Mouse (Mus musculus): ENCODE measurements around the gene Tmem40. TPM values are rescaled to one million over a fixed set of nuclear protein-coding genes. Genes with fewer than 3 reads are reported as not detected.

Tmem40 gene
- 0.53 and 0.93 TPM in 2 replicates for polyA plus RNA-seq (2012; rRNA removed)

DNA sequence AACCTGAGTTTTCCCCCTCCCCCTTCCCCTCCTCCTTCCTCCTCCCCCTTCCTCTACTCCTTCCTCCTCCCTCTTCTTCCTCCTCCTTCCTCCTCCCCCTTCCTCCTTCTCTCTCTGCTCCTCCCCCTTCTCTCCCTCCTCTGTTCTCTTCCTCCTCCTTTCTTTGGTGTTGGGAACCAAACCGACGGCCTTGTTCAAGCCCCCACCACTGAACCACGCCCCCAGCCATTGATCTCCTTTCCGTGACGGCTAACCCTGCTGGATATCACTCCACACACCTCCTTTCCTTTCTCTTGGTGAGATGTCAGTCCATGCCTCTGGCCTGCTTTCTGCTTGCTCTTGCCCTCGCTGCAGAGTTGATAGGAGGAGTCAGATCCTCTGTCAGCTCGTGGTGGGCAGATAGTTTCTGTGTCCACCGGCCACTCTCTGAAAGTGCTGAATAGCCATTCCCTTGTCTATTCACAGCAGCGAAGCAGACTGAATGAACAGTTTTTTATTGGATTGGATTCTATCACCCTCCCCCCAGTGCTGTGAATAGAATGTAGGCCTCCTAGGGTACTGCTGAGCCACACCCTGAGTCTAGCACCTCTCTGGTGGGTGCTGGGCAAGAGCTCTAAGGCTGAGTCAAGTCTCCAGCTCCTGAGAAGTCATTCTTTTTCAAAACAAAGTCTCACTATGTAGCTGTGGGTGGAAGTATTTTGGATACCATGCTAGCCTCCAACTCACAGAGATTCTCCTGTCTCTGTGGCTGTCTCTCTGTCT is at the start of gene Tmem40:
TSS of gene Tmem40 (minus strand) at position 416 of the 762 bp plus-strand sequence.
- H3K27ac ChIP-seq (ENCODE audit: control insufficient read depth, insufficient read depth, low read depth, low read length): no peak within 1 kb of the TSS
- no peaks in the 10 kb centered on the region for H3K36me3 ChIP-seq (ENCODE audit: control insufficient read depth, insufficient read depth, low read length)
- H3K27me3 ChIP-seq (ENCODE audit: control insufficient read depth, insufficient read depth, low read length): no peaks in the 10 kb centered on the region
- no peak for TF ChIP-seq POLR2A (IDR thresholded peaks at IDR 0.05; ENCODE audit: control insufficient read depth, low read depth, low read length)
- no peak for TF ChIP-seq CTCF (IDR thresholded peaks at IDR 0.05; ENCODE audit: control insufficient read depth, insufficient read depth, insufficient replicate concordance, low read depth, low read length)
- H3K4me1 ChIP-seq (ENCODE audit: control insufficient read depth, insufficient read depth, low read length): peaks cover 5% of the 10 kb centered on the region
- H3K4me3 ChIP-seq (ENCODE audit: control insufficient read depth, low read depth, low read length): no peak within 1 kb of the TSS

DNA sequence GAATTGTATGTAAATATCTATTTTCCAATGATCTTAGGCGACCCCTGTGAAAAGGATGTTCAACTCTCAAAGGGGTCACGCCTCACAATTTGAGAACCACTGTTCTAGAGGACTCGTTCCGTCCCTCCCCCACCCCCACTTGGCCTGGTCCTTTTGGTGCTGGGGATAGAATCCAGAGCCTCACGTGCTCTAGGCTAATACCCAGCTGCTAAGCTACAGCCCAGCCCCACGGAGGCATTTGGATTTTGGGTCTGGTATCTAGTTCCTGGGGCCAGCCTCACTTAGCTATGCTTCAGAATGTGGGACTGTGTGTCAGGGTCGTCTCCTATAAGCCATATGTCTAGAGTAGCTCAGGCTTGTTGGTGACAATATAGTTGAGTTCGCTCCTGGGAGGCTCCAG is 49.4 kb upstream of the Tmem40 start:
- Histone ChIP-seq H3K4me1 (ENCODE audit: control insufficient read depth, insufficient read depth, low read length) (peaks cover 2% of the 10 kb centered on the region), H3K27ac (ENCODE audit: control insufficient read depth, insufficient read depth, low read depth, low read length) (no peak overlapping the region), H3K36me3 (ENCODE audit: control insufficient read depth, insufficient read depth, low read length) (no peaks in the 10 kb centered on the region), H3K27me3 (ENCODE audit: control insufficient read depth, insufficient read depth, low read length) (no peaks in the 10 kb centered on the region), H3K4me3 (ENCODE audit: control insufficient read depth, low read depth, low read length) (no peak overlapping the region)
- no peak for TF ChIP-seq POLR2A (IDR thresholded peaks at IDR 0.05; ENCODE audit: control insufficient read depth, low read depth, low read length)
- no peak for TF ChIP-seq CTCF (IDR thresholded peaks at IDR 0.05; ENCODE audit: control insufficient read depth, insufficient read depth, insufficient replicate concordance, low read depth, low read length)

DNA sequence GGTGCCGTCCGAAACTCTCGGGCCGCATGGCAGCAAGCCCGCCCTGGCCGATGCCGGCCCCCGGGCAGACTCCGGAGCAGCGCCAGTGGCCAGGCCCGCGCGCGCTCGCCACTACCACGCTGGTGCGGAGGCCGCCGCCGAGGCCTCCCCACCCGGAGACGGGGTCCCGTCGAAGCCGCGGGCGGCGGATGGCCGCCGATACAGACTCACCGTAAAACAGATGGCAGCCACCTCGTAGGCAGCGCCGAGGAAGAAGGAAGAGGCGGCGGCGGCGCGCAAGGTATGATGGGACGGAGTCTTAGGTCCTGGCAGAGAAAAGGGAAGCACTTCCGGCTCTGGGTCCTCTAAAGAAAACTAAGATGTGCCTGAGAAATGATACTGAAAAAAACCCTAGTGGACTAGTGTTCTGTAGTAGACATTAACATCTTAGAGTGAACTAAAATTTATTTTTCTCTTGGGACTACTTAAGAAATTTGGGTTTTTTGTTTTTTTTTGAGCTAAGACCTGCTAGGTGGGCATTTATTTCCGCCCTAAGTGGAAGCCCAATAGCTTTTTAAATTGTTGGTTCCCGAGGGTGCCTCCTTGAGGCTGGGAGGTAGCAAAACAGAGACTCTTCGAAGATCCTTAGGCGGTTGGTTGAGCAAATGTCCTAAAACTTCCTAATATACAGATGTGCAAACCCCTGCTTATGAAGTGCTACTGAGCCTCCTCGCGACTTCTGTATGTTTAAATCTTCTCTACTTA is 46.5 kb upstream of the Tmem40 start, which contains the start of gene Rpl32:
TSS of gene Rpl32 (minus strand) at position 260 of the 744 bp plus-strand sequence.
- H3K27ac ChIP-seq (ENCODE audit: control insufficient read depth, insufficient read depth, low read depth, low read length): peak within 1 kb of the TSS; percentile 85
- no peaks in the 10 kb centered on the region; the same call in 1 of the 2 replicates for H3K36me3 ChIP-seq (ENCODE audit: control insufficient read depth, insufficient read depth, low read length)
- H3K27me3 ChIP-seq (ENCODE audit: control insufficient read depth, insufficient read depth, low read length): no peaks in the 10 kb centered on the region
- H3K4me3 ChIP-seq (ENCODE audit: control insufficient read depth, low read depth, low read length): peak within 1 kb of the TSS; percentile 86
- H3K4me1 ChIP-seq (ENCODE audit: control insufficient read depth, insufficient read depth, low read length): peaks cover 2% of the 10 kb centered on the region
- TF ChIP-seq POLR2A (IDR thresholded peaks at IDR 0.05; ENCODE audit: control insufficient read depth, low read depth, low read length): peak; percentile 93
- TF ChIP-seq CTCF (IDR thresholded peaks at IDR 0.05; ENCODE audit: control insufficient read depth, insufficient read depth, insufficient replicate concordance, low read depth, low read length): no peak

DNA sequence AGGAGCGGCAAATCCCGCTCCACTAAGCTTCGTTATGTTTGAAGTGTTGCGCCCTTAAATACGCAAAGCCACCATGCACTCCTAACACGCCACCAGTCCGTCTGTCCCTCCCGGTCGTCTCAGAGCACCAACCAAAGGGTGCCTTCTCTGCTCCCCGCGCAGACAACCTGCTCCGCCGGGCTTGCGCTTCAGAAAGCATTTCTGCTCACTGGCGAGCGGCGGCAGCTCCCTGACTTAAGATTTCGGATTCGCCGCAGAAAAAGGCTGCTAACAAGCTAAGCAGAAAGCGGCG is 45.9 kb upstream of the Tmem40 start:
- Histone ChIP-seq H3K27me3 (ENCODE audit: control insufficient read depth, insufficient read depth, low read length) (no peaks in the 10 kb centered on the region), H3K36me3 (ENCODE audit: control insufficient read depth, insufficient read depth, low read length) (no peaks in the 10 kb centered on the region; the same call in 1 of the 2 replicates), H3K27ac (ENCODE audit: control insufficient read depth, insufficient read depth, low read depth, low read length) (peak overlapping the region; percentile 85), H3K4me1 (ENCODE audit: control insufficient read depth, insufficient read depth, low read length) (peaks cover 2% of the 10 kb centered on the region), H3K4me3 (ENCODE audit: control insufficient read depth, low read depth, low read length) (peak overlapping the region; percentile 86)
- TF ChIP-seq CTCF (IDR thresholded peaks at IDR 0.05; ENCODE audit: control insufficient read depth, insufficient read depth, insufficient replicate concordance, low read depth, low read length) (no peak), POLR2A (IDR thresholded peaks at IDR 0.05; ENCODE audit: control insufficient read depth, low read depth, low read length) (no peak)

DNA sequence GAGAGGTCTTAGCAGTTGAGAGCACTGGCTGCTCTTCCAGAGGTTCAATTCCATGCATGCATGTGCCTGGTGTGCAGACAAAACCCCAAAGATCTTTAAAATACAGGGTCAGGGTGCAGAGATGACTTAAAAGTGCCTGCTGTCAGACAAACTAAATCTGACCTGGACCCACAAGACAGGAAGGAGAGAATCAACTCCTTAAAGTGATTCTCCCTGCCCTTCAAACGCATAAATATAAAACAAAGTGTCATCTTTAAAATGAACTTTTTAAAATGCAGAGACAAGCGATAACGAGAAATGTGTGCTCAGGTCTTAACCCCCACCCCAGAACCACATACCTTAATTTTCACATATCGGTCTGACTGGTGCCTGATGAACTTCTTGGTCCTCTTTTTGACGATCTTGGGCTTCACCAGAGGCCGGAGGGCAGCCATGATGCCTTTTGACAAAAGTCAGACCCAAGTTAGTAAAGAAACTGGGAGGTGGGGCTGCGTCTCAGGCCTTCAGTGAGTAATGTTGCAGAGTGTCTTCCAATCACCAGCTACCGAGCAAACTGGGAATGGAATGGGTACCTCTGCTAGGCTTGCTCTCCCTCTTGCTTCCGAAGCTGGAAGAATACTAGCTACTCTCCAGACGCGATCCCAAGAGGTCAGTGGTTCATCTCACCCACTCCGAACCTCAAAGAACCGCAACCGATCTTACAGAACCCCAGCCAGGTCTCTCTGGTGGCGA is 45.4 kb upstream of the Tmem40 start:
- peak overlapping the region; percentile 86 for H3K4me3 ChIP-seq (ENCODE audit: control insufficient read depth, low read depth, low read length)
- TF ChIP-seq CTCF (IDR thresholded peaks at IDR 0.05; ENCODE audit: control insufficient read depth, insufficient read depth, insufficient replicate concordance, low read depth, low read length) (no peak), POLR2A (IDR thresholded peaks at IDR 0.05; ENCODE audit: control insufficient read depth, low read depth, low read length) (no peak)
- no peaks in the 10 kb centered on the region; the same call in 1 of the 2 replicates for H3K36me3 ChIP-seq (ENCODE audit: control insufficient read depth, insufficient read depth, low read length)
- peak overlapping the region; percentile 85 for H3K27ac ChIP-seq (ENCODE audit: control insufficient read depth, insufficient read depth, low read depth, low read length)
- H3K4me1 ChIP-seq (ENCODE audit: control insufficient read depth, insufficient read depth, low read length): peaks cover 2% of the 10 kb centered on the region
- H3K27me3 ChIP-seq (ENCODE audit: control insufficient read depth, insufficient read depth, low read length): no peaks in the 10 kb centered on the region

DNA sequence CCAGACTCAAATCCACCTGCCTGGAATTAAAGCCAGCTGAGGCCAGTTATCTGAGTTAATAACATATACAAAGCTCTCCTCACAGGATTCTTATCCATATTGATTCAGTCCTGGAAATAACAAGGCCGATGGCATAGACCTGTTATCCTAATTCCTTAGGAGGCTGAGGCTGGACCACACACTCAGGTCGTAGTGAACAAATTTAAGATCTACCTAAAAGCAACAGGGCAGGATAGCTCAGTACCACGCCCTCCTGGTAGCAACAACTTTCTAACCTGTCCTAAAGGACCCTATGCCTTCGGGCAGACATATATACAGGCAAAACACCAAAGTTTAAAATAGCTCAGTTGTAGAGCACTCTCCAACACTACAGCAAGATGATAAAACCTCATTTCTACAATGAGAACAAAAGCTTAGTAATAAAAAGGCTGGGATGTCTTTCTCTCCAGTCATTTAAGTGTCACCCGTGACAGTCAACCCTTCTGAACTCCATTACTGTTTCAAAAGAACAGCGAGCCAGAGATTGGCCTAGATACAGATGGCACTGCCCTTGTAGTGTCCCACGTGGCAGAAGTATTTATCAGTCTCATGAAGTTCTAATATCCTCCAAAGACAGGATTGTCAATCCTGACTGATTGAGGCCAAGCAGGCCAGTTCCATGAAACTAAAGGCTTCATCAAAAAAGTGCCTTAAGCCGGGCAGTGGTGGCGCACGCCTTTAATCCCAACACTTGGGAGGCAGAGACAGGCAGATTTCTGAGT is 42.4 kb upstream of the Tmem40 start:
- no peak overlapping the region for H3K4me3 ChIP-seq (ENCODE audit: control insufficient read depth, low read depth, low read length)
- no peaks in the 10 kb centered on the region for H3K27me3 ChIP-seq (ENCODE audit: control insufficient read depth, insufficient read depth, low read length)
- H3K36me3 ChIP-seq (ENCODE audit: control insufficient read depth, insufficient read depth, low read length): peaks cover 2% of the 10 kb centered on the region
- TF ChIP-seq POLR2A (IDR thresholded peaks at IDR 0.05; ENCODE audit: control insufficient read depth, low read depth, low read length) (no peak), CTCF (IDR thresholded peaks at IDR 0.05; ENCODE audit: control insufficient read depth, insufficient read depth, insufficient replicate concordance, low read depth, low read length) (no peak)
- H3K4me1 ChIP-seq (ENCODE audit: control insufficient read depth, insufficient read depth, low read length): peaks cover 2% of the 10 kb centered on the region
- no peak overlapping the region for H3K27ac ChIP-seq (ENCODE audit: control insufficient read depth, insufficient read depth, low read depth, low read length)
